Mouse (Mus musculus) liver, embryonic 14.5 days (tissue): Measurements from ENCODE around the gene Ifi213.

ENCODE experiments used
- CTCF ChIP-seq: IDR thresholded peaks from 2 replicates; pipeline ENCODE4 v1.5.1; 2016; ENCODE audit warnings: antibody characterized with exemption, low read depth, control low read depth
- EP300 ChIP-seq: IDR thresholded peaks from 2 replicates; pipeline ENCODE4 v1.6.1; 2016; ENCODE audit warnings: antibody characterized with exemption, low read depth

- TF ChIP-seq CTCF (no peak), EP300 (no peak)
These were observed 77.6 kb downstream of the Ifi213 start for GRCm38 (mm10) chr1:173521452-173521851.
